Mouse (Mus musculus): ENCODE measurements around the gene Gab1.

Gab1 gene

GRCm38 (mm10) chr8:80879426-80880195, 708 bp downstream of the Gab1 start:
- H3K27me3 ChIP-seq (ENCODE audit: insufficient read depth, low read length) = peaks cover 56% of the 10 kb centered on the region
- peaks cover 1% of the 10 kb centered on the region; the same call in 1 of the 2 replicates for H3K9me3 ChIP-seq (ENCODE audit: low read length)
- H3K4me3 ChIP-seq (replicated peaks; ENCODE audit: low read length) = peak overlapping the region; percentile 92
- TF ChIP-seq NANOG (IDR thresholded peaks at IDR 0.05; ENCODE audit: borderline replicate concordance, low read length) = no peak
- TF ChIP-seq POU5F1 (IDR thresholded peaks at IDR 0.05; ENCODE audit: borderline replicate concordance, low read length) = no peak
- TF ChIP-seq CTCF (conservative IDR thresholded peaks at IDR 0.05; ENCODE audit: low read length) = no peak
- no peaks in the 10 kb centered on the region for H3K36me3 ChIP-seq (ENCODE audit: insufficient read depth, low read length)
- H3K4me1 ChIP-seq (replicated peaks; ENCODE audit: low read depth, low read length) = peaks cover 19% of the 10 kb centered on the region

DNA sequence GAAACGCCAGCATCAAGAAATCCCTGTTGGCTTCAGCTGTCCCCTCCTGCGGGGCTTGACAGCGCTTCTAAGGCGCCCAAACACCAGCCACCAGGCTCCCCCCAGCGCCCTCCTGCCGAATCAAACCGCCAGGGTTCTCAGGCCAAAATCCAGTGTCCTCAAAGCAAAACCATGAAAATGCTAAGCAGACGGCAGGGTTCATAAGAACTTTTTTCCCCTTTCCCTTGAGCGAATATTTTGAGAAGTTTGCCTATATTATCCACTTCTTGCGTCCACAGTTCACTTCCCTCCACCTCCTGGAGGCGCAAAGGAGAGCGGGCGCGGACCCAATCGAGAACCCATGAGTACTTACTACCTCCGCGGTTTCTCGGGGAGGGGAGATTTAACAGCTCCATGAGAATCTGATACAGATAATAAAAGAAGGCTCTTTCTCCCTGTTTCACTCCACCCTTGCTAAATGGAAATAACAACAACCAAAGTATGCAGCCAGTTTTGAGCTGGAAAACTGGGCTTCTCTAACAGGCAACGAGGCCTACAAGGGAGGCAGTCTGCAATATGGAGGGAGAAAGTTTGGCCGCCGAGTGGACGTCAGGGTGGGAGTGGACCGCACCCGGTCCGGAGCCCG, 1.4 kb downstream of the Gab1 start:
- Histone ChIP-seq H3K36me3 (ENCODE audit: insufficient read depth, low read length) (no peaks in the 10 kb centered on the region), H3K4me1 (replicated peaks; ENCODE audit: low read depth, low read length) (peaks cover 26% of the 10 kb centered on the region), H3K9me3 (ENCODE audit: low read length) (no peaks in the 10 kb centered on the region), H3K27me3 (ENCODE audit: insufficient read depth, low read length) (peaks cover 56% of the 10 kb centered on the region), H3K4me3 (replicated peaks; ENCODE audit: low read length) (peak overlapping the region; percentile 92)
- TF ChIP-seq CTCF (conservative IDR thresholded peaks at IDR 0.05; ENCODE audit: low read length) = no peak
- no peak for TF ChIP-seq POU5F1 (IDR thresholded peaks at IDR 0.05; ENCODE audit: borderline replicate concordance, low read length)
- TF ChIP-seq NANOG (IDR thresholded peaks at IDR 0.05; ENCODE audit: borderline replicate concordance, low read length) = no peak

DNA sequence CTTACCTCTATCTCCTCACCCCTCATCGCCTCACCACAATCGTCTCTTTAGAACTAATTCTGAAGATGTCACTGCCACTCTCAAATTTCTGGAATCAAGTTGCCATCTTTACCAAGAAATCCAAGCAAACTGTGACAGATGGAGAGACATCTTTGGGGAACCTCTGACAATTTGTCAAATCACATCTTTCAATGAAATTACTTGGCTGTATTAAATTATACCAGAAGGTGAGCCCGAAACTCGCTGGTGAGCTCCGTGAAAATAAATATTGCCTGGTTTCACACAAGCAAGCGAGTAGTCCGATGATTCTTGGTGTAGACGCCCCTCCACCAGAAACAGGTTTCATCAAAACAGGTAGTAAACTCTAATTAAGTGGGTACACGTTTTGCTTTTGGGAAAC, 2.2 kb downstream of the Gab1 start:
- no peak for TF ChIP-seq POU5F1 (IDR thresholded peaks at IDR 0.05; ENCODE audit: borderline replicate concordance, low read length)
- no peak for TF ChIP-seq NANOG (IDR thresholded peaks at IDR 0.05; ENCODE audit: borderline replicate concordance, low read length)
- no peak for TF ChIP-seq CTCF (conservative IDR thresholded peaks at IDR 0.05; ENCODE audit: low read length)

DNA sequence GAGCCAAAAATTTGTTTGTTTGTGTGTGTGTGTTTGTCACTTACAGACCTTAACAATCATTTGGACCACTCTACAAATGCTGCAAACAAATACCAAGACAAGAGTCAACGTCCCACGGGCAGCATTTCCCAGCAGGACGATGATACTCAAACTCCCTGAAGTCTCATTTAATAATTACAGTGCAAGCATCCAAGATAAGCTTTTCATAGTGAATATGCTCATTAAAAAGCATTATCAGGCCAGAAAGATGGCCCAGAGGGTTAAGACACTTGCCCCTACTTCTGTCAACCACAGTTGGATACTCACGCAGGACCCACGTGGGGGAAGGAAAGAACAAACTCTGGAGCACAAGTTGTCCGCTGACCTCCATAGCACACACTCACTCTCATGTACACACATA, 4.8 kb downstream of the Gab1 start:
- peaks cover 37% of the 10 kb centered on the region for H3K27me3 ChIP-seq (ENCODE audit: insufficient read depth, low read length)
- TF ChIP-seq CTCF (conservative IDR thresholded peaks at IDR 0.05; ENCODE audit: low read length) = no peak
- TF ChIP-seq NANOG (IDR thresholded peaks at IDR 0.05; ENCODE audit: borderline replicate concordance, low read length) = no peak
- TF ChIP-seq POU5F1 (IDR thresholded peaks at IDR 0.05; ENCODE audit: borderline replicate concordance, low read length) = no peak
- no peak overlapping the region for H3K4me3 ChIP-seq (replicated peaks; ENCODE audit: low read length)
- no peaks in the 10 kb centered on the region for H3K9me3 ChIP-seq (ENCODE audit: low read length)
- H3K36me3 ChIP-seq (ENCODE audit: insufficient read depth, low read length) = no peaks in the 10 kb centered on the region
- H3K4me1 ChIP-seq (replicated peaks; ENCODE audit: low read depth, low read length) = peaks cover 39% of the 10 kb centered on the region

More for the DNA sequence above, 2.2 kb downstream of the Gab1 start:
- H3K4me3 ChIP-seq (replicated peaks; ENCODE audit: low read length) = no peak overlapping the region
- no peaks in the 10 kb centered on the region for H3K36me3 ChIP-seq (ENCODE audit: insufficient read depth, low read length)
- peaks cover 29% of the 10 kb centered on the region for H3K4me1 ChIP-seq (replicated peaks; ENCODE audit: low read depth, low read length)
- no peaks in the 10 kb centered on the region for H3K9me3 ChIP-seq (ENCODE audit: low read length)
- peaks cover 50% of the 10 kb centered on the region for H3K27me3 ChIP-seq (ENCODE audit: insufficient read depth, low read length)

GRCm38 (mm10) chr8:80873723-80874427, 6.4 kb downstream of the Gab1 start:
- TF ChIP-seq CTCF (conservative IDR thresholded peaks at IDR 0.05; ENCODE audit: low read length) (no peak), NANOG (IDR thresholded peaks at IDR 0.05; ENCODE audit: borderline replicate concordance, low read length) (no peak), POU5F1 (IDR thresholded peaks at IDR 0.05; ENCODE audit: borderline replicate concordance, low read length) (no peak)
- peaks cover 26% of the 10 kb centered on the region for H3K27me3 ChIP-seq (ENCODE audit: insufficient read depth, low read length)
- no peaks in the 10 kb centered on the region for H3K9me3 ChIP-seq (ENCODE audit: low read length)
- H3K4me1 ChIP-seq (replicated peaks; ENCODE audit: low read depth, low read length) = peaks cover 51% of the 10 kb centered on the region
- H3K36me3 ChIP-seq (ENCODE audit: insufficient read depth, low read length) = no peaks in the 10 kb centered on the region
- 0 out of 2 replicates have a peak overlapping the region, but pooled peaks have one; percentile 35 for H3K4me3 ChIP-seq (replicated peaks; ENCODE audit: low read length)

DNA sequence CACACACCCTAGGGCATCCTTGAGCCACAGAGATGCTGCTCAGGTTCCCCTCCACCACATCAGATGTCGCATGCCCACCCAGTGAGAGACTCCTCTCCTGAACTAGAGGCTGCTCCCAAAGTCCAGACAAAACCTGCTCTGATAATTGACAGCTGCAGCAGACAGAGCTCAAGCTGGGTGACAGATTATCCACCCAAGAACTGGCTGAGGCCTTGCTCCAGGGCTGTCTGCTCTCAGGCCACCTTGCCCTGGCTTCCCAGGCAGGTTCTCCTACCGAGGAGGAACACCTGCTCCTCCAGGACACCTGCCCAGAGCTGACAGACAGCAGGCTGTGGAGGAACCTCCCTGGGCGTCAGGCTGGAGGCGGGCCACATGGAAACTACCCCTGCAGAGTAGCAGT, 7.6 kb downstream of the Gab1 start:
- Histone ChIP-seq H3K4me3 (replicated peaks; ENCODE audit: low read length) (no peak overlapping the region), H3K36me3 (ENCODE audit: insufficient read depth, low read length) (no peaks in the 10 kb centered on the region), H3K9me3 (ENCODE audit: low read length) (no peaks in the 10 kb centered on the region), H3K27me3 (ENCODE audit: insufficient read depth, low read length) (peaks cover 14% of the 10 kb centered on the region), H3K4me1 (replicated peaks; ENCODE audit: low read depth, low read length) (peaks cover 54% of the 10 kb centered on the region)
- TF ChIP-seq NANOG (IDR thresholded peaks at IDR 0.05; ENCODE audit: borderline replicate concordance, low read length) = no peak
- TF ChIP-seq POU5F1 (IDR thresholded peaks at IDR 0.05; ENCODE audit: borderline replicate concordance, low read length) = no peak
- TF ChIP-seq CTCF (conservative IDR thresholded peaks at IDR 0.05; ENCODE audit: low read length) = no peak

DNA sequence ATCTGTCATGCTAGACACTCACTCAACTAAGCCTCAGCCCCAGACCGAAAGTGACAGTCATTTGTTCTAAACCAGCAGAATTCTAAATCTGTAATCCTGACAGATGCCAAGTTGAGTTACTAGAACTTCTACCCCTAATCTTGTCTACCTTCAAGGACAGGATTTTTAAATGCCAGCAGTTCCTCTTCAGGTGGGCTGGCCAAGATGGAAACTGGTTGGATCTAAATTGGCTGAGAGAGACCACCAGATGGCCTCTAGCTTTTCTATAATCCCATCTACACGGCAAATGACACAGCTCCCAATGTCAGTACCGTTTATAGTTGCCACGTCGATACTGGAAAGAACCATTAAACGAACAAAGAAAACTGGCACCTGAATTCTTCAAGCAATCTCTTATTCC, 8.9 kb downstream of the Gab1 start:
- Histone ChIP-seq H3K4me3 (replicated peaks; ENCODE audit: low read length) (no peak overlapping the region), H3K9me3 (ENCODE audit: low read length) (no peaks in the 10 kb centered on the region), H3K36me3 (ENCODE audit: insufficient read depth, low read length) (no peaks in the 10 kb centered on the region; the same call in 1 of the 2 replicates), H3K4me1 (replicated peaks; ENCODE audit: low read depth, low read length) (peaks cover 61% of the 10 kb centered on the region), H3K27me3 (ENCODE audit: insufficient read depth, low read length) (peaks cover 2% of the 10 kb centered on the region)
- TF ChIP-seq CTCF (conservative IDR thresholded peaks at IDR 0.05; ENCODE audit: low read length) (no peak), POU5F1 (IDR thresholded peaks at IDR 0.05; ENCODE audit: borderline replicate concordance, low read length) (no peak), NANOG (IDR thresholded peaks at IDR 0.05; ENCODE audit: borderline replicate concordance, low read length) (no peak)

- H3K9me3 ChIP-seq (ENCODE audit: low read length) = no peaks in the 10 kb centered on the region
- peaks cover 65% of the 10 kb centered on the region for H3K4me1 ChIP-seq (replicated peaks; ENCODE audit: low read depth, low read length)
- peaks cover 2% of the 10 kb centered on the region for H3K27me3 ChIP-seq (ENCODE audit: insufficient read depth, low read length)
- H3K4me3 ChIP-seq (replicated peaks; ENCODE audit: low read length) = no peak overlapping the region
- TF ChIP-seq NANOG (IDR thresholded peaks at IDR 0.05; ENCODE audit: borderline replicate concordance, low read length) (no peak), CTCF (conservative IDR thresholded peaks at IDR 0.05; ENCODE audit: low read length) (no peak), POU5F1 (IDR thresholded peaks at IDR 0.05; ENCODE audit: borderline replicate concordance, low read length) (no peak)
- H3K36me3 ChIP-seq (ENCODE audit: insufficient read depth, low read length) = peaks cover 5% of the 10 kb centered on the region; the same call in 1 of the 2 replicates
Observed at GRCm38 (mm10) chr8:80870535-80871204, 9.6 kb downstream of the Gab1 start.

Measured in E14TG2a.4 (cell line).